Mouse (Mus musculus): ENCODE data around the gene Oxsr1.

- TF ChIP-seq CTCF (IDR thresholded peaks at IDR 0.05; ENCODE audit: borderline replicate concordance, insufficient read depth, low read depth, low read length) (no peak), POLR2A (IDR thresholded peaks at IDR 0.05; ENCODE audit: borderline replicate concordance, insufficient read depth, low read length) (no peak)
Measured at GRCm38 (mm10) chr9:119268588-119269145, 53.6 kb downstream of the Oxsr1 start.

Data from cerebellum, adult 2 months (tissue).